Mouse (Mus musculus): ENCODE measurements at regions not wholly inside any gene's neighbourhood (a gene's known extent, or its start where the extent isn't known, plus 50 kb on each side); places are given as distances from the start of the nearest gene placed in this dataset.

GRCm38 (mm10) chr6:104192733-104193132, 299.9 kb upstream of the Cntn6 start:
- no peak for DNase-seq (ENCODE audit: low read depth, low spot score)

GRCm38 (mm10) chr6:104207433-104207832, 285.2 kb upstream of the Cntn6 start:
- DNase-seq (ENCODE audit: low read depth, low spot score), result peak; percentile 66

Data from brain, adult 2 months (tissue).